In the genomic region with DNA sequence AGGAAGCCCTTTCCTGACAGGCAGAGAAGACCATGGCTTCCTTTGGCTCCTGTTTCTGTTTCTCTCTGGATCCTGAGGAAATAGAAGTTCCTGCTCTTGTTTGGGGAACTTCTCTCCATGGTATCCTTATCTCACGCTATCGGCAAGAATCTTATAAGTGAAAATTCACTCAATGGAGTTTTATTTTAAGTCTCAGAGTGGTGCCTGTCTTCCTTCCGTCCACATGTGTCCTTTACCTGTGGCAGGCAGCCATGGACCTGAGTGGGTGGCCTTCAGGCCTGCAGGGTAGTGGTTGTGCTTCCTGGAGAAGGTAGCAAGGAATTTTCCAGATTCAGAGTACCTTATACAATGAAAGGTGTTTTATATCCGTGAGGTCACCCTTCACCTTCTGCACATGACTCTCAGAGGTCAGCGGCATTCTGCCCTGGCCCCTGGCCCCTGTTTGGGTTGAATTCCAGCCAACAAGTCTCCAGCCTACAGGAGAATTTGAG, we compare ENCODE assay signal across 8 mouse cellular contexts.
DNase-seq lines count a peak whose midpoint lies in the region; ATAC-seq lines count a peak whose summit lies in the region.

No protein-coding gene starts in this region.

- no peak overlapping the region; the same call in 1 of the 2 replicates for H3K4me2 ChIP-seq in midbrain, embryonic 13.5 days (replicated peaks)
- peak overlapping the region; percentile 45 for H3K4me2 ChIP-seq in heart, embryonic 14.5 days (ENCODE audit: low read length)
- H3K4me2 ChIP-seq in neural tube, embryonic 15.5 days, result peak overlapping the region; percentile 38

- peaks cover 45% of the 10 kb centered on the region for H3K27me3 ChIP-seq in midbrain, embryonic 10.5 days (ENCODE audit: low read depth, poor library complexity, severe bottlenecking)
- peaks cover 34% of the 10 kb centered on the region for H3K27me3 ChIP-seq in midbrain, embryonic 13.5 days
- no peaks in the 10 kb centered on the region for H3K27me3 ChIP-seq in heart, embryonic 14.5 days (ENCODE audit: control insufficient read depth, insufficient read depth, low read length)
- H3K27me3 ChIP-seq in neural tube, embryonic 15.5 days (replicated peaks), result no peaks in the 10 kb centered on the region

- peak overlapping the region; percentile 74 for H3K27ac ChIP-seq in midbrain, embryonic 10.5 days (replicated peaks)
- H3K27ac ChIP-seq in midbrain, embryonic 13.5 days, result no peak overlapping the region
- peak overlapping the region; percentile 74 to 81 for H3K27ac ChIP-seq in heart, embryonic 14.5 days (replicated peaks in 1 of 2; ENCODE audit: control insufficient read depth in 1 of 2, insufficient read depth in 1 of 2, low read depth in 2 of 2, low read length in 2 of 2)
- H3K27ac ChIP-seq in neural tube, embryonic 15.5 days (replicated peaks), result peak overlapping the region; percentile 42

- no peak for ATAC-seq in midbrain, embryonic 13.5 days
- no peak for ATAC-seq in heart, embryonic 14.5 days (ENCODE audit: insufficient number of reproducible peaks, insufficient read depth, low FRiP score, low read depth)
- ATAC-seq in neural tube, embryonic 15.5 days (ENCODE audit: low FRiP score), result no peak

- DNase-seq in midbrain, embryonic 10.5 days (ENCODE audit: low spot score), result no peak
- peak; percentile 49 for DNase-seq in kidney, postnatal 10 days
- DNase-seq in urinary bladder, adult 2 months (ENCODE audit: low spot score), result no peak
- no peak for DNase-seq in left cerebral cortex, adult 18-20 months (ENCODE audit: low spot score in 2 of 2)
- no peak for DNase-seq in right cerebral cortex, postnatal 4 days

- 66% methylated on average over 5 of the region's 5 CpGs for WGBS in midbrain, embryonic 10.5 days
- WGBS in midbrain, embryonic 13.5 days, result 66% methylated on average over 5 of the region's 5 CpGs
- WGBS in heart, embryonic 14.5 days, result 21% methylated on average over 5 of the region's 5 CpGs
- WGBS in neural tube, embryonic 15.5 days, result 50% methylated on average over 5 of the region's 5 CpGs

- no peaks in the 10 kb centered on the region for H3K9me3 ChIP-seq in midbrain, embryonic 10.5 days (replicated peaks)
- H3K9me3 ChIP-seq in midbrain, embryonic 13.5 days, result no peaks in the 10 kb centered on the region
- H3K9me3 ChIP-seq in heart, embryonic 14.5 days (ENCODE audit: control insufficient read depth, low read length), result no peaks in the 10 kb centered on the region
- no peaks in the 10 kb centered on the region for H3K9me3 ChIP-seq in neural tube, embryonic 15.5 days (replicated peaks)

- peaks cover 5% of the 10 kb centered on the region for H3K36me3 ChIP-seq in midbrain, embryonic 10.5 days
- H3K36me3 ChIP-seq in midbrain, embryonic 13.5 days, result peaks cover under 1% of the 10 kb centered on the region; the same call in 1 of the 2 replicates
- peaks cover 18% of the 10 kb centered on the region for H3K36me3 ChIP-seq in heart, embryonic 14.5 days (ENCODE audit: control insufficient read depth, insufficient read depth, low read length)
- no peaks in the 10 kb centered on the region for H3K36me3 ChIP-seq in neural tube, embryonic 15.5 days

- no peak overlapping the region for H3K4me3 ChIP-seq in midbrain, embryonic 10.5 days
- no peak overlapping the region for H3K4me3 ChIP-seq in midbrain, embryonic 13.5 days (replicated peaks)
- no peak overlapping the region for H3K4me3 ChIP-seq in heart, embryonic 14.5 days (ENCODE audit: control insufficient read depth in 1 of 2, insufficient read depth in 1 of 2, low read depth in 1 of 2, low read length in 2 of 2)
- H3K4me3 ChIP-seq in neural tube, embryonic 15.5 days (replicated peaks), result no peak overlapping the region

- H3K4me1 ChIP-seq in midbrain, embryonic 10.5 days, result peaks cover 47% of the 10 kb centered on the region
- H3K4me1 ChIP-seq in midbrain, embryonic 13.5 days (replicated peaks), result peaks cover 34% of the 10 kb centered on the region
- peaks cover 31 to 71% of the 10 kb centered on the region in 2 experiments for H3K4me1 ChIP-seq in heart, embryonic 14.5 days (ENCODE audit: control insufficient read depth in 2 of 2, insufficient read depth in 2 of 2, low read length in 2 of 2)
- peaks cover 25% of the 10 kb centered on the region for H3K4me1 ChIP-seq in neural tube, embryonic 15.5 days

- H3K9ac ChIP-seq in midbrain, embryonic 13.5 days (replicated peaks), result no peak overlapping the region
- peak overlapping the region; percentile 46 for H3K9ac ChIP-seq in heart, embryonic 14.5 days (ENCODE audit: low read length)
- no peak overlapping the region for H3K9ac ChIP-seq in neural tube, embryonic 15.5 days (replicated peaks)
